Mouse (Mus musculus): ENCODE measurements at regions not wholly inside any gene's neighbourhood (a gene's known extent, or its start where the extent isn't known, plus 50 kb on each side); places are given as distances from the start of the nearest gene placed in this dataset.
A peak's percentile ranks its signal among the peaks of the same experiment; 100 is the strongest.

- no peak for DNase-seq
Measured at GRCm38 (mm10) chr2:128438897-128439296, 152.1 kb upstream of the Spdye4c start.

GRCm38 (mm10) chr2:128444599-128445011 lies 146.4 kb upstream of the Spdye4c start:
- DNase-seq, result no peak

- DNase-seq, result no peak
Measured at GRCm38 (mm10) chr2:128445443-128445842, 145.6 kb upstream of the Spdye4c start.

GRCm38 (mm10) chr2:128449294-128449693 lies 141.7 kb upstream of the Spdye4c start:
- no peak for DNase-seq

DNA sequence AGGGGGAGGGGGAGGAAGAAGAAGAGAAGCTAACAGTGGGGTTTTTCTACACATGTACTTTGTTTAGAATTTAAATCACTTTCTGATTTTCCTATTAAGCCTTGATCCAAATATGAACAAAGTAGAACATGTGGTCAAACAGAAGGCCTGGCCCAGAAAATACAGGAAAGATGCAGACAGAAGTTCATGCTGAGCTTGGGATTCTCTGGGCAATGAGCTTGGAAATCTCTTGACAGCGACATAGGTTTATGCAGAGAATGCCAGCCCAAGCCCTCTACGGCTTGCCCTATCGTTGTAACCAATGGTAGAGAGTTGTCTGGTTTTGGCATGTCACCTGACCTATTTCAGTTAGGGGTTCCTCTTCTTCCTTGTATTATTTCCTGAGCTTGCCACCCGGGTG lies 141.0 kb upstream of the Spdye4c start:
- DNase-seq, result peak; percentile 28 to 37

GRCm38 (mm10) chr2:128451554-128452239 lies 139.3 kb upstream of the Spdye4c start:
- no peak for DNase-seq

DNA sequence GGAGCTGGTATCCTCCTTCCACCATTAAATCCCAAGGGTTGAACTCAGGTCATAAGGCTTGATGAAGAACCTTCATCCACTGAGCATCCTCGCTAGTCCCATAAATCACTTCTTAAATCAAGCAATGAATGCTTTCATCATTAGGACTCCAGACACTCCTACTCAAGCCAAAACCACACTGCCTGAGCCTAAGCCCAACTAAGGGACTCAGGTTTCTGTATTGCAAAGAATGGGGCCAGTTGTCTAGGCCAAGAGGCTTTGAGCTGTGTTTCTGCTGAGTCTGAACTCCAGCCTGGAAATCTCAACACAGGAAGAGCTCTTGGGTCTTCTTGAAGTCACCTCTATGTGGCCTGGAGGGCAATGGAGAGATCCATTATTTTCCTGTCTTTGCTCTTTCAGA lies 138.4 kb upstream of the Spdye4c start:
- DNase-seq, result no peak

GRCm38 (mm10) chr2:128454509-128454908 lies 136.5 kb upstream of the Spdye4c start:
- DNase-seq, result no peak

GRCm38 (mm10) chr2:128457591-128458209 lies 133.3 kb upstream of the Spdye4c start:
- DNase-seq, result no peak

GRCm38 (mm10) chr2:128465214-128465984 lies 125.6 kb upstream of the Spdye4c start:
- DNase-seq, result peak; percentile 38 to 50

- no peak for DNase-seq
Measured at GRCm38 (mm10) chr2:128467490-128468245, 123.3 kb upstream of the Spdye4c start.

GRCm38 (mm10) chr2:128468323-128468722 lies 122.7 kb upstream of the Spdye4c start:
- no peak for DNase-seq

- DNase-seq, result no peak
Measured at GRCm38 (mm10) chr2:128470351-128470750, 120.7 kb upstream of the Spdye4c start.

DNA sequence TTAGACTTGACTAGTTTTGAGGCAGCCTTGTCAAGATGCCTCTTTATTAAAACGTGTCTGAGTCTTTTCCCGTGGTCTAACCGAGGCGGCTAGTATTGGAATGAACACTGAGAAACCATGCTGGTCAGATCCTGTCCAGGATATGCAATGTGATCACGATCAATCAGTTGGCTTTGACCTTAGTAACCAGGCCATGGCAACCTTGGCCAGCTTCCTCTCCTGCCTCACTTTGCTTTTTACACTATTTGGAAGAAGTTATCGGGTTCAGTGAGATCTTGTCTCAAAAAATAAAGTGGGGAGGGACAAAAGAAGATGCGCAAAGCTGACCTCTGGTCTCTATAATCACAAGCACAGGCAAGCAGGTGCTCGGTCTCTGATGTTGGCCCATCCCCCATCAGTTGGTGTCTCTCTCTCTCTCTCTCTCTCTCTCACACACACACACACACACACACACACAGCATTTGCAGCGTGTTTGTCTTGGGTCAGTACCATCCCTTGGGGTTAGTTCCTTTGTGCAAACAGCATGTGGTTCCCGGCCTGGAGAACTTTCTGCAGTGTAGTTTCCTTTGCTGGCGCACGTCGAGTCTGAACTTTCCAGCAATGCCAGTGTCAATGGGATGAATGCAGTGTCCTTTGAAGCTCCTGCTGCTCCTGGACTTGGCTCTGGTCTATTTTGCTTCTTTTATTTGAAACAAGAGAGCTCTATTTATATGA lies 117.6 kb upstream of the Spdye4c start:
- DNase-seq, result no peak

GRCm38 (mm10) chr2:128473997-128474396 lies 117.0 kb upstream of the Spdye4c start:
- no peak for DNase-seq

- DNase-seq, result no peak
Measured at GRCm38 (mm10) chr2:128477242-128477641, 113.8 kb upstream of the Spdye4c start.

DNA sequence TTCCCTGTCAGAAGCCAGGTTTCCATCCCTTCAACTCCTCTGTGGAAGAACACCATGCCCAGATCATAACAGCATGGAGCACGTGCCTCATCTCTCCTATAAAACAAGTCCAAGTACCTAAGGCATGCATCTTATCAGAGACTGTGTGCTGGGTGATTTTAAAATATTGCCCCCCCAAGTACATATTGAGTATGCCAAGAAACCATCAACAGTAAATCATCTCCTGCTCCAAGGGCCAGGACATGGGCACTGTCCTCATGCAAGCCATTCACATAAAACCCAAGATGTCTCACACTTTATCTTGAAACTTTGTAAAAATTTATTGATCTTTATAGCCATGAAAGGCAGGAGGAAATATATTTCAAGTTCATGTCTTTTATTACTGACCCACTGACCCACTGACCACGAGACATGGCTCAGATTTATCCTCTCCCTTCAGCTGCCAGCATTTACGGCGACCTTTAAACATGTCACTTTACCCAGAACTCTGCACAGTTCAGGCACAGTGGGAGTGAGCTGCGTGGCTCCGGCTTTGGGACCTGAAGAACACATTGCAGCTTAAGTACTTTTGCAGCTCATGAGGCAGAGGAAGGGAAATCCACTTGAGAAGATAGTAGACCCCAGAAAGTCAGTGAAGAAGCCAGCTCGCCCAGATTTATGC lies 99.7 kb upstream of the Spdye4c start:
- DNase-seq, result no peak

DNA sequence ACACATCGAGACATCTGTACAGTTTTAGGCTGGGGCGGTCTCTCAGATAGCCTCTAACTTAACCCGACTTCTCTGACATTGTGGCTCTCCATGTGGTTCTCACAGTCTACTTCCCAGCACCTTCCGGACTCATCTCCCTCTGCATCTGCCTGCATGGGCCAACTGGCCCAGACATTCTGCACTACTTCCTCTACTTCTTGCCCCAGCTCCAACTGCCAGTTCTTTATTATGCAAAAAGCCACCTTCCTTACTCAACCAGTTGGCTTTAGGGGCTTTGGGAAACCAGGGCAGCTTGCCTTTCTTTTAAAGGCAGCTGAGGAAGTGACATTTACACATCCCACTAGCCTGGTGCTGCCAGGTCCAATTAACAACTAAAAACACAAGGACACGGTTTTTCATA lies 97.1 kb upstream of the Spdye4c start:
- DNase-seq, result no peak

DNA sequence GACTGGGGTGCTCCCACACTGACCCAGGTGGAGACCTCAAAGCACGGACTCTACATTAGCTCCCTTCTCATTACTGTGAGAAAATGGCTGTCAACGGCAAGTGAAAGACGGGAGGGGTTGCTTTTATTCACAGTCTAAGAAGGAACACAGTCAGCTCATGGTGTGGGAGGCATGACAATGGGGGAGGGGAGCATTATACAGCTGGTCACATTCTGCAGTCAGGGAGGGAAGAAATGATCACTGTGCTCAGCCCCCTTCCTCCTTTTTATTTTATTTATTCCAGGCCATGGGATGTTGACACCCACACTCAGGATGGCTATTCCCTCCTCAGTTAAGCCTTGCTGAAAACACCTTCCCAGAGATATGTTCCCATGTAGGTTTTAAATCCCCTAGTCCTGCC lies 93.1 kb upstream of the Spdye4c start:
- DNase-seq, result no peak

DNA sequence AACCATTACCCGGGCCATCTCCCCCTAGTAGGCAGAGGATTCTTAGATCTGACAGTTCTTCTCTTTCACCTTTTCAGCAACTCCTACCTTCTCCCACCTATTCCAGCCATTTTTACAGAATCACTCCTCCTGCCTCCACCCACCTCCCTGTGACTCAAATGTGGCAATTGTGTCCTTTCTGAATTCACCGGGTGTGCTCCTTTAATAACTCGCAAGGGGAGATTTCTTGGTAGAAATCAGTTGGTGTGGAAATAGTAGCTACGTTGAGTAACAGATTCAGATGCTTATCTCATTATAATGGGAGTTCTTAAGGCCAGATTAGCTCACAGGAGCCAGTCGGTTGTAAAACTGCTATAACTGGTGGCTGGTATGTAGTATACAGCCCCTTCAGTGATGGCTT lies 92.4 kb upstream of the Spdye4c start:
- no peak for DNase-seq

- no peak for DNase-seq
Measured at GRCm38 (mm10) chr2:128499575-128500184, 91.3 kb upstream of the Spdye4c start.

GRCm38 (mm10) chr2:128502676-128503075 lies 88.3 kb upstream of the Spdye4c start:
- DNase-seq, result no peak

Measured in cerebellum, adult 18-20 months (tissue).